Mouse (Mus musculus) kidney, embryonic 16.5 days (tissue): ENCODE measurements around the gene Dapk2. TPM values are rescaled to one million over a fixed set of nuclear protein-coding genes. Genes with fewer than 3 reads are reported as not detected.

Experiments used
- ATAC-seq: fragments of 200-750 bp; cut with Nextera tagmentation; 2 replicates; pipeline ENCODE4 v1.8.0; 2017; ENCODE audit warnings: moderate TSS enrichment; ENCODE audit not compliant: low FRiP score, low TSS enrichment
- H3K27ac ChIP-seq: fragments of 300-500 bp; sonication (generic); 2 replicates; pipeline ENCODE4 v1.5.1; 2014; ENCODE audit warnings: low read length
- H3K27me3 ChIP-seq: fragments of 300-500 bp; sonication (generic); 2 replicates; pipeline ENCODE4 v1.6.1; 2014; ENCODE audit warnings: low read length, control low read depth, mixed read lengths; ENCODE audit not compliant: insufficient read depth
- H3K36me3 ChIP-seq: fragments of 300-500 bp; sonication (generic); 2 replicates; pipeline ENCODE4 v1.6.1; 2014; ENCODE audit warnings: low read length, control low read depth, mixed read lengths; ENCODE audit not compliant: insufficient read depth
- H3K4me1 ChIP-seq: fragments of 300-500 bp; sonication (generic); 2 replicates; pipeline ENCODE4 v1.6.1; 2014; ENCODE audit warnings: low read length, control low read depth, mixed read lengths; ENCODE audit not compliant: insufficient read depth
- H3K4me2 ChIP-seq: fragments of 300-500 bp; sonication (generic); replicated peaks from 2 replicates; pipeline ENCODE4 v1.6.1; 2014; ENCODE audit warnings: low read depth, low read length
- H3K4me3 ChIP-seq: fragments of 300-500 bp; sonication (generic); 2 replicates; pipeline ENCODE4 v1.5.1; 2014; ENCODE audit warnings: mild to moderate bottlenecking, low read length
- H3K9ac ChIP-seq: fragments of 300-500 bp; sonication (generic); replicated peaks from 2 replicates; pipeline ENCODE4 v1.6.1; 2014; ENCODE audit warnings: low read length
- H3K9me3 ChIP-seq: fragments of 300-500 bp; sonication (generic); 2 replicates; pipeline ENCODE4 v1.6.1; 2016; ENCODE audit warnings: low read length, control low read depth
- WGBS: fragments of 180-500 bp; shearing (Covaris S2); extraction: QIAGEN DNeasy Blood & Tissue Kit; methylation state at CpG from one replicate; pipeline ENCODE4 v1.1.7; 2014; 5-methylcytosine and 5-hydroxymethylcytosine counted together
- polyA plus RNA-seq: library from polyadenylated mRNA; unstranded; fragments of >200 nt; fragmentation: Nextera tagmentation; extraction: Ambion mirVana; gene quantifications from 2 replicates; pipeline ENCODE4 v1.2.1, GENCODE M21; 2015

The Dapk2 gene
- polyA plus RNA-seq, 1 experiment from 2014 or later: 4.9 TPM

GRCm38 (mm10) chr9:66215551-66215950 lies 57.5 kb downstream of the Dapk2 start:
- Histone ChIP-seq H3K4me2 (no peak overlapping the region), H3K36me3 (no peaks in the 10 kb centered on the region), H3K27ac (no peak overlapping the region), H3K9me3 (no peaks in the 10 kb centered on the region), H3K9ac (no peak overlapping the region), H3K4me3 (no peak overlapping the region), H3K27me3 (no peaks in the 10 kb centered on the region), H3K4me1 (peaks cover 14% of the 10 kb centered on the region)
- no peak for ATAC-seq

- Histone ChIP-seq H3K27me3 (no peaks in the 10 kb centered on the region), H3K9ac (no peak overlapping the region), H3K4me1 (peaks cover 6% of the 10 kb centered on the region; the same call in 1 of the 2 replicates), H3K36me3 (no peaks in the 10 kb centered on the region), H3K4me3 (no peak overlapping the region), H3K4me2 (no peak overlapping the region), H3K9me3 (no peaks in the 10 kb centered on the region), H3K27ac (no peak overlapping the region)
- ATAC-seq: no peak
- 62% methylated on average over 4 of the region's 4 CpGs for WGBS
Measured at GRCm38 (mm10) chr9:66217970-66218369, 59.9 kb downstream of the Dapk2 start.

- no peak for ATAC-seq
- H3K27me3 ChIP-seq: no peaks in the 10 kb centered on the region
- no peaks in the 10 kb centered on the region for H3K36me3 ChIP-seq
- no peak overlapping the region for H3K4me3 ChIP-seq
- no peak overlapping the region for H3K9ac ChIP-seq
- no peak overlapping the region for H3K27ac ChIP-seq
- 63% methylated on average over 10 of the region's 10 CpGs for WGBS
- H3K4me2 ChIP-seq: no peak overlapping the region
- no peaks in the 10 kb centered on the region for H3K9me3 ChIP-seq
- H3K4me1 ChIP-seq: no peaks in the 10 kb centered on the region
Measured at GRCm38 (mm10) chr9:66218917-66219725, 61.1 kb downstream of the Dapk2 start.

- no peaks in the 10 kb centered on the region for H3K4me1 ChIP-seq
- H3K36me3 ChIP-seq: no peaks in the 10 kb centered on the region
- H3K4me3 ChIP-seq: no peak overlapping the region
- H3K27ac ChIP-seq: no peak overlapping the region
- WGBS: 71% methylated on average over 2 of the region's 2 CpGs
- no peak for ATAC-seq
- H3K27me3 ChIP-seq: no peaks in the 10 kb centered on the region
- no peak overlapping the region for H3K4me2 ChIP-seq
- no peaks in the 10 kb centered on the region for H3K9me3 ChIP-seq
- no peak overlapping the region for H3K9ac ChIP-seq
Measured at GRCm38 (mm10) chr9:66223872-66224271, 65.8 kb downstream of the Dapk2 start.

GRCm38 (mm10) chr9:66225737-66226485 lies 67.9 kb downstream of the Dapk2 start:
- H3K9me3 ChIP-seq: no peaks in the 10 kb centered on the region
- no peaks in the 10 kb centered on the region for H3K27me3 ChIP-seq
- no peaks in the 10 kb centered on the region for H3K4me1 ChIP-seq
- no peak for ATAC-seq
- H3K27ac ChIP-seq: no peak overlapping the region
- 77% methylated on average over 5 of the region's 5 CpGs for WGBS
- H3K4me3 ChIP-seq: no peak overlapping the region
- H3K9ac ChIP-seq: no peak overlapping the region
- H3K36me3 ChIP-seq: no peaks in the 10 kb centered on the region
- H3K4me2 ChIP-seq: no peak overlapping the region

- Histone ChIP-seq H3K4me3 (no peak overlapping the region), H3K36me3 (no peaks in the 10 kb centered on the region), H3K4me2 (no peak overlapping the region), H3K27me3 (no peaks in the 10 kb centered on the region), H3K9ac (no peak overlapping the region), H3K27ac (no peak overlapping the region), H3K4me1 (0 out of 2 replicates have a peak, but pooled peaks cover 2% of the 10 kb centered on the region), H3K9me3 (no peaks in the 10 kb centered on the region)
- 48% methylated on average over 2 of the region's 2 CpGs for WGBS
- no peak for ATAC-seq
Measured at GRCm38 (mm10) chr9:66228456-66229151, 70.6 kb downstream of the Dapk2 start.

- ATAC-seq: no peak
- Histone ChIP-seq H3K36me3 (no peaks in the 10 kb centered on the region), H3K9ac (no peak overlapping the region), H3K4me3 (no peak overlapping the region), H3K27me3 (no peaks in the 10 kb centered on the region), H3K4me2 (no peak overlapping the region), H3K27ac (no peak overlapping the region), H3K9me3 (no peaks in the 10 kb centered on the region), H3K4me1 (0 out of 2 replicates have a peak, but pooled peaks cover 5% of the 10 kb centered on the region)
- 67% methylated on average over 7 of the region's 7 CpGs for WGBS
Measured at GRCm38 (mm10) chr9:66231820-66232479, 73.9 kb downstream of the Dapk2 start.

- WGBS: 66% methylated on average over 2 of the region's 2 CpGs
- H3K9ac ChIP-seq: no peak overlapping the region
- ATAC-seq: no peak
- 0 out of 2 replicates have a peak, but pooled peaks cover 7% of the 10 kb centered on the region for H3K4me1 ChIP-seq
- H3K4me2 ChIP-seq: no peak overlapping the region
- no peaks in the 10 kb centered on the region for H3K27me3 ChIP-seq
- no peak overlapping the region for H3K4me3 ChIP-seq
- H3K9me3 ChIP-seq: no peaks in the 10 kb centered on the region
- no peaks in the 10 kb centered on the region for H3K36me3 ChIP-seq
- H3K27ac ChIP-seq: no peak overlapping the region
Measured at GRCm38 (mm10) chr9:66236615-66237014, 78.6 kb downstream of the Dapk2 start.

- no peak overlapping the region for H3K9ac ChIP-seq
- H3K4me1 ChIP-seq: 0 out of 2 replicates have a peak, but pooled peaks cover 7% of the 10 kb centered on the region
- no peak for ATAC-seq
- no peaks in the 10 kb centered on the region for H3K27me3 ChIP-seq
- no peak overlapping the region for H3K4me3 ChIP-seq
- H3K27ac ChIP-seq: no peak overlapping the region
- no peaks in the 10 kb centered on the region for H3K36me3 ChIP-seq
- H3K4me2 ChIP-seq: no peak overlapping the region
- H3K9me3 ChIP-seq: no peaks in the 10 kb centered on the region
- 85% methylated on average over 1 of the region's 1 CpGs for WGBS
Measured at GRCm38 (mm10) chr9:66237742-66238141, 79.7 kb downstream of the Dapk2 start.
